Mouse (Mus musculus): ENCODE data around the gene Eif2b1.

Eif2b1 gene

GRCm38 (mm10) chr5:124541602-124541973 lies 37.3 kb downstream of the Eif2b1 start:
- DNase-seq: no peak

- peak; percentile 63 for DNase-seq
Observed at GRCm38 (mm10) chr5:124540905-124541601, 37.9 kb downstream of the Eif2b1 start.

GRCm38 (mm10) chr5:124540383-124540786 lies 38.5 kb downstream of the Eif2b1 start, which contains the start of gene Tmed2:
TSS of gene Tmed2 (plus strand) at chr5:124540695.
- DNase-seq: peak; percentile 98

GRCm38 (mm10) chr5:124539905-124540304 lies 39.0 kb downstream of the Eif2b1 start:
- DNase-seq: no peak

GRCm38 (mm10) chr5:124538813-124539792 lies 39.8 kb downstream of the Eif2b1 start:
- peak; percentile 63 for DNase-seq

GRCm38 (mm10) chr5:124536776-124537175 lies 42.2 kb downstream of the Eif2b1 start:
- DNase-seq: peak; percentile 61

GRCm38 (mm10) chr5:124535016-124535415 lies 43.9 kb downstream of the Eif2b1 start:
- no peak for DNase-seq

- peak; percentile 47 for DNase-seq
Observed at GRCm38 (mm10) chr5:124532451-124532850, 46.5 kb downstream of the Eif2b1 start.

GRCm38 (mm10) chr5:124531583-124531930 lies 47.4 kb downstream of the Eif2b1 start:
- no peak for DNase-seq

- DNase-seq: peak; percentile 96
Observed at GRCm38 (mm10) chr5:124530655-124531582, 48.0 kb downstream of the Eif2b1 start, which contains the start of gene Rilpl1. TSS of gene Rilpl1 (minus strand) at chr5:124531391.

GRCm38 (mm10) chr5:124529697-124530096 lies 49.2 kb downstream of the Eif2b1 start:
- DNase-seq: no peak

- DNase-seq: peak; percentile 24
Observed at GRCm38 (mm10) chr5:124529191-124529651, 49.7 kb downstream of the Eif2b1 start.

GRCm38 (mm10) chr5:124528791-124529190 lies 50.1 kb downstream of the Eif2b1 start:
- no peak for DNase-seq

- no peak for DNase-seq
Observed at GRCm38 (mm10) chr5:124528351-124528750, 50.6 kb downstream of the Eif2b1 start.

GRCm38 (mm10) chr5:124524943-124525342 lies 54.0 kb downstream of the Eif2b1 start:
- DNase-seq: no peak

- DNase-seq: no peak
Observed at GRCm38 (mm10) chr5:124523032-124523431, 55.9 kb downstream of the Eif2b1 start.

- DNase-seq: no peak
Observed at GRCm38 (mm10) chr5:124521588-124521987, 57.3 kb downstream of the Eif2b1 start.
